Mouse (Mus musculus) embryo, embryonic 9.5 days (tissue): ENCODE results near the gene Btbd9.

Experiments
- DNase-seq: peaks from one replicate; pipeline ENCODE4 v3.0.0-alpha.2; 2017; ENCODE audit errors: extremely low spot score

The Btbd9 gene

DNA sequence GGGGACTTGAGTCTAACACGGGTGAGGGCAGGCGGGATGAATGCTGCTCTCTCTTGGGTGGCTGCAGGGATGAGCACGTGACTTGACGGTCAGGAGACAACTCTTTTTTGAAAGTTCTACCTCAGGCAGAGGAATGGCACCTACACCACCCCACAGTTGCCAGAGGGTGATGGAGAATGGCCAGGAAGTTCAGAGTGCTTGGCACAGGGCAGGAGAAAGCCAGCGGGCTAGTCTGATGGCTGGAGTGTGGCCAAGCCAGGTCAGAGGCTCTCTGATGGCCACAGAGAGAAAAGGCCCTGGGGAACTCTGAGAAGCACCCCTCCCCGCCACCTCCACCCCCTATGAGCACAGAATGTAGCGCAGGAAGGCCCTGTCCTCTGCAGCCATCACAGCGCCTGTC, 366.0 kb downstream of the Btbd9 start:
- DNase-seq = no peak

DNA sequence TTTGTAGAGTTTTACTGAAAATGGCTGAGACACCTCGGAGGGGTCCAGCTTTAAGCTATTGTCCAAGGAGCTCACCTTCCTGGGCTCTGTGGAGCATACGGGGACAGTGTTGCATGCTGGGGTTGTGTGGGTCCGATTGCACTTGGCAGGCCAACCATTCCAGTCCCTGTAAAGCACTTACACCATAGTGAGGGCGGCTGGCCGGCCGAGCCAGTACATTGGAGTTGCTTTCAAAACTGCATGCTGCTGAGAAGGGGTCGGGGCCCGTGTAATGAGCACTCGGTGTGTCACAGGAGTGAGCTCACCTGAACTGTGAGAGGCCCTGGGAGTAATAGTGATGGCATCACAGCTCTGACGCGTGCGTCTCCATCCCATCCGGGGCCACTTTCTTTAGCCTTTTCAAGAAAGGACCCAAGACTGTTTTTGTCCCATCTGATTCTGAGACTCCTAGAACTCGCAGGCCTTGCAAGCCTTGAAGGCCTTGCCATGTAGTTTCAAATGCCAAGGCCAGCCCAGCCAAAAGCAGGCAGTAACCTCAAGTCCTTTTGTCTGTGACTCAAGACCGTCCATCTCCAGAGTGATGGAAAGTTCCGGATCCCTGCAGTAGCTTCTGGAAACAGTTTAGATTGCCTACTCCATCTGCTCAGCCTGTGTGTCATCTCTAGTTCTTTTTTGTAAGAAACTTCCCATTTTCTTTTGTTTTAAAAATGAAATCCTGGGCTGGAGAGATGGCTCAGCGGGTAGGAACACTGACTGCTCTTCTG, 371.0 kb downstream of the Btbd9 start:
- no peak for DNase-seq

DNA sequence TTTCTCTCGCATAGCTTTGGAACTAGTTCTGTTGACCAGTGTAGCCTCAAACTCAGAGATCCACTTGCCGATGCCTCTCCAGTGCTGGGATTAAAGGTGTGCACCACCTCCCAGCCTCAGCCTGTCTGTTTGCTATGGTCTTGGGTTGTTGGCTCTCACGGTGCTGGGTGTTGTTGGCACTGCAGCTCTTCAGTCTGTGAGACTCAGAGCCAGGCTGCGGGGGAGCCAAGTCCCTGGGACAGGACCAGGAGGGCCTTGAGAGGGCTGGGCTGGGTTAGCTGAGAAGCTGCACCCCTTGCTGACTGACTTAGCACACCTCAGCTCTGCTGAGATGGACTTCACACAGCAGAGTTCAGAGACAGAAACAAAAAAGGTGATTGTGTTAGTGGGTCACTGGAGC, 376.0 kb downstream of the Btbd9 start:
- no peak for DNase-seq

DNA sequence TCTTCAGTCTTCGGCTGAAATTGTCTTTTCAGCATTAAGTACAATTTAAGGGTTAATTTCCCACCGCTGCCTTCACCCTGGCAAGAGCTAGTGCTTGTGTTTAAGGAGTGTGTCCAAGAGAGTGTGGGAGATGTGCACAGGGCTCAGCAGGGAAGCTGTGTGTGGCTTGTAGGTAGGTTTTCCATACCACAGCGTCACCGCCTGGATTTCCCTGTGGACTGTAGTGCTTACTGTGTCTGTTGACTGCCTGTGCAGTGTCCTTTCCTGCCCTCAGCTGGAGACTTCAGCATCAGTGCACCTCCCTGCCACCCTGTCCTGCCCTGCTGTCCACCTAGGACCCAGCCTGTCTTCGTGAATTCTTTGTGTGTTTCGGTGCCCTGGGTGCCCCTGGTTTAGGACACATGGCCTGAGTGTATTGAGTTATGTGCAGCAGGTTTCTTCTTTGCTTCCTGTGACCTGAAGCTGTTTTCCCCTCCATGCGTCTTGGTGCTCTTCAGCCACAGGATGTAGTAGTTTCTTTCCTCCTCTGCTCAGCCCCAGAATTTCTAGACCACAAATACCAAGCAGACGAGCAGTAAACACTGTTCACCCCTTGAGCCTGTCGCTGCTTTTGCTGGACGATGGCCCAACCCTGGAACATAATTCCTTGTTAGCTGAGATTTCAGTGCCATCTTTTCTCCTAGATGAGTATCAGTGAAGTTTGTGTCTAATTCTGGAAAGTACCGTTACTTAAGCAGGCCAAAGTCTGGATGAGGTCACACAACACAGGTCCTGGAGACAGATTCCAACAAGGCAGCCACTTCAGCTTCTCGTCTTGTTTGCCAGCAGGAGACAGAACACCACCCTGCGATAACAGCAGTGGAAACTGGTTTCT, 376.7 kb downstream of the Btbd9 start:
- DNase-seq = no peak

DNA sequence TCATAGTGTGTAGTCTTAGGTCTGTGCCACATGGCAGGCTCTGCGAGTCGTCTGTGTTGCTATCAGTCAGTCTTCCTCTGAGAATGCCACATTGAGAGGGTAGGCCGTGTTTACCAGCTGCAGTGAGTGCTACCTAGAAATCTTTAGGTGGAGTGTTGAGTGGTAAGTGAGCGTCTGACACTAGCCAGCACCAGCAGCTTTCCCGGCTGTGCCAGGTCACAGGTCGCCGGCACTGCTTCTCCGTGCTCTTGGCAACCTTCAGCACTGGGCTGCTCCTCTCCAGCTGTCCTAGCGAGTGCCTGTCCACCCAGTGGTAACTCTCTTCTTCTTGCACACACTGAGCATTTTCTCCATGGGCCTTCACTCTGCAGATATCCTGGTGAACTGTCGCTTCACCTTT, 377.9 kb downstream of the Btbd9 start:
- no peak for DNase-seq

DNA sequence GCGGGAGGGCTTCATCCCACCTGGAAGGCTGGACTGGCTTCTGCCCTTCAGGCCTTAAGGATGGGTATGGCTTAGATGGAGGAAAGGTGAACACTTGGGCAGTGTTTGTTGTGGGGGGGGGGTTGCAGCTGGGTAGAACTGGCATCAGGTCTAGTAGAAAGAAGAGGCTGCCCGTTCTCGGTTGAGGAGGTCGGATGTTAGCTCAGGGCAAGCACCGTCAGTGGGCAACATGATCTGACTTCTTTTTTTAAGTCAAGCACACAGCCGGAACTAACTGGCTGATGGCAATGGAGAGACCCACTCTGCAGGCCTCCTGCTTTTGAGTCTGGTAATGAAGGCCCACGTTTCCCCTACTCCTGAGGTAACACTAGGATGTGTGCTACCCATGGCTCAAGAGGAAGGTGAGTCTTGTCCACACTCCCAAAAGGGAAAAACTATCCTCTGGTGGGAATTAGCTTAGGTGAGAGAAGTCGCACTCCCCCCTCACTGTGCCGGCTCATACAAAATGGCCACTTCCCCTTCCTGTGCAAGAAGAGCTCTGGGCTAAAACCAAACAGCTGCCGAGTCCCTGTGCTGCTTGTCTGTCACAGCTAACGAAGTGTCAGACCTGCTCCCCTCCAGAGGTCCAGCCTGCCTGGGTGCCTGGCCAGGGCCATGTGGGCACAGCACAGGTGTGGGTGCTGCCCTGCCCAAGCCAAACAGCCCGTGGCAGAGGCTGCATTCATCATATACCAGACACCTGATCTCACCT, 378.8 kb downstream of the Btbd9 start:
- DNase-seq = no peak

DNA sequence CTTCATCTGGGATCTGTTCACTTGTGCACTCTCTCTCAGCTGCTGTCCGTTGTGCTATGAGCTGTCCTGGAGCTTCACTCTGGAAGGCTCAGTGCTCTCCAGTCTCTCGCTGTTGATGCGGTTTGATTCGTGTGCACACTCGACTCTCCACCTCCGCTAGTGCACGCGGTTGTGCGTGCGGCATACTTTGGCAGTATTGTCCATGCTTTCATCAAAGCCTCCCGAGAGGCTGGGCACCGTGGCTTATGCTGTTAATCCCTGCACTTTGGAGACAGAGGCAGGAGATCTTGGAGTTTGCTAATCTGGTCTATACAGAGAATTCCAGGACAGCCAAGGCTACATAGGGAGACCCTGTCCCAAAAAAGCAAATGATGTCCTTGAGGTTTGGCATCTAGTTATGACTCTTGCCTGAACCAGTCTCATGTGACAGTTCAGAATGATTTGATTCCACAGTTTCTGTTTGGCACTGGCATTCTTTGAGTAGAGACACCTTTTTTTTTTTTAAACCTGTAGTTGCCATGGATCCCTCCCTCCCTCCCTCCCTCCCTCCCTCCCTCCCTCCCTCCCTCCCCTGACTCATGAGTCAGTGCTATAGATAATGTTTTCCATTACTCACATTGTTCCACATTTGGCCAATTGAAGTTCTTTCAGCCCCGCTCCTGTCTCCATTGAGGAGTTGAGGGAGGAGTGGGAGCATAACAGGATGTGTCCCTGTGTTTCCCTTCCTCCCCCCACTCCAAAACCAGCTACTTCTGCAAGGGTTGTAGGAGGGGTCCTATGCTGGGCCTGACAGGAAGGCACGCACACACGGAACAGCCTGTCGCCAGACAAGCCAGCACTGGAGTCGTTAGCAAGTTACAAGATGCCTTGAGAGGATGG, 379.6 kb downstream of the Btbd9 start:
- no peak for DNase-seq

DNA sequence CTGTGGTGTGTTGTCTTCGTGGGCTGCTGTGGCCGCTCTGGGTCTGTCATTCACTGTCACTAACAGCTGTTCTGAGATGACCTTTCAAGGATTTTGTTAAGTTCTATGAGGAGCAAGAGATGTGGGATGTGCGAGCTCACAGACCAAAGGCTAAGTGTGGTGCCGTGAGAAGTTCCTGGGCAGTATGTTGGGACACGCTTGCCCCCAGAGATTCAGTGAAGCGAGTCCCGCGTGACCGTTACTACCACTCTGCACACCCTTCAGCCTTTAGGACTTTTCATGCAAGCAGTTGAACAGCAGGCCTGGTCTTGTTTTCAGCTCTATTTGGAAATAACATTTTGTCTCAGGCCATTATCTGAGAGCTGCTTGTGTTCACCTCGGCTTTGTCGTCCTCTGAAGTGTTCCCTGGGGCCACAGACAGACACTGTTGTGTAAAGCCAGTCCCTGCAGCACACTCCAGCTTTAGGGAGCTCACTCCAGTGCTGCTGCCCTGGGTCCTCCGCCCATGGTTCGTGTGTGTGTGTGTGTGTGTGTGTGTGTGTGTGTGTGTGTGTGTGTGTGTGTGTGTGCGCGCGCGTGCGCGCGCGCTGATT, 380.6 kb downstream of the Btbd9 start:
- no peak for DNase-seq

DNA sequence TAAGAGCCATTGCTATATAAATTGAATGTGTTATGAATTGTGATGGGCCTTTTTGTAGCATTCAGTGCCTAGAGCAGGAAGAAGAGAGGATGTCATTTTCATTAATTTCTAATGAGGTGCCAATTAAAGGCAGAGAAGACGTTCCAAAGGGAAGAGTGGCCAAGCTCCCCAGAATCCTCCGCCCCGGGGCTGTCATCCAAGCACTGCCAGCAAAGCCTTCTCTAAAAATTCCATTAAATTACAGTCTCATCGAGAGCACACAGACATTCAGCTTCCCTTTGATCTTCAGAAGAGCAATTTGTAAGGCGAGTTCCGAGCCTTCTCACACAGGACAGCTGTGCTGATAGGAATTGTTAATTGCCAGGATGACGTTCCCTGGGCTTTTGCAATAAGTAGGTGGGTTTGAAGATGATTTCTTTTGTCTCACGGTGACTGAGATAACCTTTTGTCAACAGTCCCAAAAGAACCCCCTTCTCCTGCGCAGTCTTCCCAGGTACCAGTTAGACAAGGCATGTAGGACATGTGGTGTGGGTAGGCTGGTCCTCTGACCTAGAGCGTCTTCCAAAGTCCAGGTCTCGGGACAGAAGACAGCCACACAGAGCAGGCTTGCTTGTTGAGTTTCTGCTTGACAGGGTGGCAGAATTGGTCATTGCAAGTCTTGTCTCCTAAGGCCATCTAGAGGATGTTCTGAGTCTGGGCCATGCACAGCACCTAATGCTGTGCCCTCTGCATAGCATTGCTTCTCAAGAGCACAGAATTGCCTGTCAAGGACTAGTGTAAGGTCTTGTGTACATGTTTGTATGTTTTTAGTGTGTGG, 381.5 kb downstream of the Btbd9 start:
- DNase-seq = no peak

DNA sequence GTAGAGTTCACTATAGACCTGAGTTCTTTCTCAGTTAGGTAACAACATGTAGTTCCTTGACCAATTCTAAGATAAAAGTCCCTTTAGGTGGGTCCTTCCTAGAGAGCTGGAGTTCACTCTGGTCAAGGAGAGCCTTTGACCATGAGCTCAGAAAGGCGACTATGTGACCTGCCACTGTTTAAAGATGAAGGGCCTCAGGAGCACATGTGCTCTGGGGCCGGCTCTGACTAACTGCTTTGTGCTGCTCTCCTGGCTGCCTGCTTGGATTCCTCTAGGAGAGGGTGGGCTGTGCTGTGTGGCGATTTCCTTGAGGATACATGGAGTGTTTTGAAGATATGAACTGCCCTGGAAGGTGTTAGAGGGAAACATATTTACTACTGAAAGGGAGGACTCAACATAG, 382.2 kb downstream of the Btbd9 start:
- DNase-seq = no peak

DNA sequence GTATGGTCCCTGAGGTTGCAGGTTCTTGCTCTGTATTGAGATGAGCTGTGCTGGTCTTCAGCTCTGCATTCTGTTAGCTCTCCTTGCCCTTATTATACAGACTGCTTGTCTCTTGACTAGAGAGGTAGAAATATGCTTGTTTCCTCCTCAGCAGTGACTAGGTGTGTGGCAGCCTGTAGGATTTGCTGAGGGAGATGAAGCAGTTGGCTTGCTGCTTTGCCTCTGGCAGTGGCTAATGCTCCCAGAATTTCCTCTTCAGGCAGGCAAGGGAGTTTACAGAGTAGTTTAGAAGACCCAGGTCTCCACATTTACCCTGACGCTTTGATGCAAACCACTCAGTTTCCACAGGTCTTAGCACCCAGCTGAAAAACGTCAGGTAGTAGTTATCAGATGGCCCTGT, 382.7 kb downstream of the Btbd9 start:
- DNase-seq = no peak

DNA sequence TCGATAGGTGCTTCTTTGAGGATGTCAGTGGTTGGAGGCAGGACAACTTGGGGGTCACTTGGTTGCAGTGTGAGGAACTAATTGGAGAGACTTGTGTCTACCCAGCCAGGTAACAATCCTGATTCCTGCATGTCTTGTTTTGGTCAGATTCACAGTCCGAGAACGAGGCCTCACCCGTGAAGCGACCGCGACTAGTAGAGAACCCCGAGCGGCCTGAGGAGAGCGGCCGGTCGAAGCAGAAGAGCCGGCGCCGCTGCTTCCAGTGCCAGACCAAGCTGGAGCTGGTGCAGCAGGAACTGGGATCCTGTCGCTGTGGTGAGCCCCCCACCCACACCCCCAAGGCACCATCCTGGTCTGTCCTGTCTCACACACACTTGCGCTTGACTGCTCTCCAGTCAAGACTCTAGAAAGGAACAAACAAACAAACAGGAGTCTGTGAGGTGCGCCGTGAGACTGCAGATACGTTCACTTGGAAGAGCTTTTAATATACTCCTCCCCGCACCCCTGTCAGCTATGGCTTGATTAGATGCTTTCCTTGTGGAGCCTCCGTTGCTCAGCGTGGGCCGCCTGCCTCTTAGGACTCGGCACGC, 383.8 kb downstream of the Btbd9 start:
- no peak for DNase-seq

DNA sequence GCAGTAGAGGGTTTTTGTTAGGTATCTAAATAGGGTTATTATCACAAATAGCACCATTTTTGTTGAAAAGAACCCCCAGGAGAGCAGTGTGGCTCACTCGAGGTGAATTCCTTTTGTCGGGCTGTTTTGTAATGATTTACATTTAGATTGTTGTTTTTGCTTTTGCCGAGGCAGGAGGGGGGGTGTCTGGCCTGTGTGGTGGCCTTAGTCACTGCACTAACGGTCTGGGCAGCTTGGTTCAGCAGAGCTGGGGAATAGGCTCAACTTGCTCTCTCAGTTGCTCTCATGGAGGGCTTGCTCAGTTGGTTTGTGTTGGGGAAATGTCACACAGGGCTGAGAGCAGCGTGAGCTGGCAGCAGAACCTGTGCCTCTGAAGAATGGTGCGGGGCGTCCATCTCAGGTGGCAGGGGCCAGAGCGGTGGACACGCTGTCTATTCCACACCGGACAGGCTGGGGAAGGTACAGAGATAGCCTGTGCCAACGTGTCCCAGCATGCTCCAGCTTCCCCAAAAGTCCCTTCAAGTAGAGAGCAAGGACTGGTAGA, 385.1 kb downstream of the Btbd9 start:
- no peak for DNase-seq

DNA sequence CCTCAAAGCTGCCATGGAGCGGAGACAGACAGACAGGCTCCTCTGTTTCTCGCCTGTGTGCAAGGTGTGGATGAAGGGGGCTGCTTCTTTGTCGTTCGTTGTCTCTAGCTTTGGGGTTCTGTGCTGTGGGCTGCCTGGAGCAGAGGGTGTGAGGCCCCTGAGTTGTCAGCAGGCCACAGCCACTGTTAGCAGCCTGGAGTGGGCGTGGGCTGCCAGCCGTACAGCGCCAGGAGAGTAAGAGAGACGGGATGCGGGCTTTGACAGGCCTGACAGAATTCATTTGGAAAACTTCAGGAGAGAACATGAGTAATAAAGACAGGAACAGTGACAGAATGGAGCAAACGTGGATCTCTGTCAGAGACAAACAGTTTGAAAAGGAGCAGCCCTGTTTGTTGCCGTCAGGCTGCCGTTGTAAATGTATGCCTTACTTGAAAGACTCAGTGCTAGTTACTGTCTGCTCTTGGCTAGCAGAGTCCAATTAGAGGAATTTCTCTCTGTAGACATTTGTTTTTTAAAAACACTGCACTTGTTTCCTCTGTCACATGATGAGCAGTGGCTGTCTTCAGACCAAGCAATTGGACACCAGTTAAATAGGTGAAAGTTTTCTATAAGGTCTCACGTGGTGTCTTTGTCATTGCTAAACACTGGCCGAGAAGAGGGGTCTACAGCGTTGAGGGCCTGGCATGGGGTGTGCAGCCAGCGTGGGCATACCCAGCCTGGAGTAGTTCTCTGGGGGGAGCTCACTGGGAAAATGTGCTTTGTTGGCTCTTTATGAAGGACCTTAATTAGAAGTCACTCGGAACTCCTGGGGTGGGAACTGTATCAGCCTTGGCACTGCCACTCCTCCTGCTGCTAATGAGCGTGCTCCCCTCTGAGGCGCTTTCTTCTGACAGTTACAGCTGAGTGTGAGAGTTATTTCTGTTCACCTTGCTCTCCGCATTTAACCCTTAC, 388.0 kb downstream of the Btbd9 start:
- DNase-seq = no peak

DNA sequence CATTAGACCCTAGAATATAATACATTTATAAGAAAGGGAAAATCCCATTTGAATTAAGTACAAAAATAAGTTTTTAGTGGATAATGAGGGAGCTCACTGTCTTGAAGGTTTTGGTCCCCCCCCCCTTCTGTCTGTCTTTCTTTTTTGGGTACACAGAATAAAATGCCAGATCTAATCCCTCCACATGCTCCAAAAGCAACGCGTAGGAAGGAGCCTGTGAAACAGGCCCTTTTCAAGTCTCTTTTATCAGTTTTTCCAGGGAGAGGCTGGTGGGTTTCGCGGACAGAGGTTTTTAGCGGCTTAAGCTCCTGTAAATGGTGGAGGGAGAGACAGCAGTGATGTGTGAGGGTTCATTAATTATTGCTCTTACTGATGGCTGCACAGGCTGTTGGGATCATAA, 388.7 kb downstream of the Btbd9 start:
- DNase-seq = no peak

DNA sequence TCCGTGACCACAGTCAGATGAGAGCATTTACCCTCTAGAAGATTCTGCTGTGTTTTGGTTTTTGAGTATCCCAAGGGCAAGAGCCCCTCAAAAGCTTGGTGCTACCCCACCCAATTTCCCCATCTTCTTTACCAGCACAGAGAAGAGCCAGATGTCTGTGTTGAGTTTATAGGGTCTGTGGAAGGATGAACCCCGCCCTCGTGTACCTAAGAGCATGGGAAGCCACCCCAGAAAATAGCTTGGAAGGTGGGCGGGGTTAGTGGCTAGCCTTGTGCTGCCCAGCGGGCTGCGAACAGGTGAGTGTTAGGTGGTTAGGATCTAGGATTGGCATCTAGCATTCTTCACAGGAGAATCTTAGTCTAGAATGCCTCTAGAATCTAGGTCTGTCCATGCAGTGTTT, 389.1 kb downstream of the Btbd9 start:
- no peak for DNase-seq

DNA sequence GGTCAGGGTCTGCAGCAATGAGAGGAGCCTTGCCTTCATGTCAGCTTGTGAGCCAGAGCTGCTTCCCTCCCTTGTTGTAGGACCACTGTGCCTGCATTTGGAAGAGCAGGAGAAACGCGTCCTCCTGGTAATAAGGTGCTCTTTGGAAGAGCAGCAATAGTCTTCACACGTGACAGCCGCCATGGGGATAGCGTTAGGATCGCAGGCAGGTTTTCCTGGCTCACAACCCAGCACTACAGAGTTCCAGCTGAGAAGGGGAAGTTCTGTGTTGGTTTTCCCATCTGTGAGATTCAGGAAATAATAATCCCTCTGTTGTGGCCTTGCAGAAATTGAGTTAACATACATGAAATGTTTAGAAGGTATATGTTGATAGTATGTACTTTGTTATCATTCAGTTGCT, 392.7 kb downstream of the Btbd9 start:
- DNase-seq = no peak

DNA sequence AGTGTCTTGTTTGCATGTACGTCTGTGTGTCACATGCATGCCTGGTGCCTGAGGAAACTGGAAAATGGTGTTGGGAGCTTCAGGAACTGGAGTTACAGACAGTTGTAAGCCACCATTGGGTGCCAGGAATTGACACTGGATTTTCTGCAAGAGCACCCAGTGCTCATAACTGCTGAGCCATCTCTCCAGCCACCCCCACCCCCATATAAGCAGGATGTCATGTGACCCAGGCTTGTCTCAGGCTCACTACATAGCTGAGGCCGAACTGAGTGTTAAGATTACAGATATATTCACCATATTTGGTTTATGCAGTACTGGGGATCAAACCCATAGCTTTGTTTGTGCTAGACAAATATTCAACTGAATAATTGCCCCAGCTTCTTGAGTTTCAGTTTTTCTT, 394.2 kb downstream of the Btbd9 start:
- no peak for DNase-seq
